Mouse (Mus musculus): ENCODE measurements around the gene Atp5j2. TPM values are rescaled to one million over a fixed set of nuclear protein-coding genes. Genes with fewer than 3 reads are reported as not detected.

The Atp5j2 gene
- total and polyA plus RNA-seq, 2 experiments from 2014 or later = 139 to 634 TPM

- TF ChIP-seq CTCF (IDR thresholded peaks at IDR 0.05) = no peak
- no peaks in the 10 kb centered on the region for H3K9me3 ChIP-seq (ENCODE audit: low read length)
- DNase-seq (ENCODE audit: low spot score) = no peak
- H3K9ac ChIP-seq (replicated peaks; ENCODE audit: low read length, poor library complexity, severe bottlenecking) = no peak overlapping the region
- H3K4me1 ChIP-seq (ENCODE audit: insufficient read depth, low read length) = no peaks in the 10 kb centered on the region
- H3K4me2 ChIP-seq (ENCODE audit: low read depth, low read length, poor library complexity, severe bottlenecking) = no peak overlapping the region
- H3K36me3 ChIP-seq (ENCODE audit: insufficient read depth, low read length) = peaks cover 10% of the 10 kb centered on the region
- no peak for ATAC-seq (ENCODE audit: low FRiP score)
- no peaks in the 10 kb centered on the region for H3K27me3 ChIP-seq (ENCODE audit: insufficient read depth, low read length)
- no peak overlapping the region for H3K4me3 ChIP-seq (ENCODE audit: low read depth, low read length)
- H3K27ac ChIP-seq (ENCODE audit: low read depth, low read length) = no peak overlapping the region
- WGBS = 62% methylated on average over 2 of the region's 2 CpGs
Observed at GRCm38 (mm10) chr5:145226453-145226852, 34.6 kb upstream of the Atp5j2 start.

- H3K4me1 ChIP-seq (ENCODE audit: insufficient read depth, low read length) = no peaks in the 10 kb centered on the region
- peaks cover 33% of the 10 kb centered on the region for H3K36me3 ChIP-seq (ENCODE audit: insufficient read depth, low read length)
- H3K4me3 ChIP-seq (ENCODE audit: low read depth, low read length) = no peak overlapping the region
- H3K4me2 ChIP-seq (ENCODE audit: low read depth, low read length, poor library complexity, severe bottlenecking) = no peak overlapping the region
- ATAC-seq (ENCODE audit: low FRiP score) (no peak), DNase-seq (ENCODE audit: low spot score) (no peak)
- WGBS = 88% methylated on average over 12 of the region's 12 CpGs
- no peaks in the 10 kb centered on the region for H3K9me3 ChIP-seq (ENCODE audit: low read length)
- H3K9ac ChIP-seq (replicated peaks; ENCODE audit: low read length, poor library complexity, severe bottlenecking) = no peak overlapping the region
- no peak for TF ChIP-seq CTCF (IDR thresholded peaks at IDR 0.05)
- H3K27me3 ChIP-seq (ENCODE audit: insufficient read depth, low read length) = no peaks in the 10 kb centered on the region
- H3K27ac ChIP-seq (ENCODE audit: low read depth, low read length) = no peak overlapping the region
Observed at GRCm38 (mm10) chr5:145223395-145223794, 31.5 kb upstream of the Atp5j2 start.

- no peak for TF ChIP-seq CTCF (IDR thresholded peaks at IDR 0.05)
- ATAC-seq (ENCODE audit: low FRiP score) = no peak
Observed at GRCm38 (mm10) chr5:145222840-145223239, 31.0 kb upstream of the Atp5j2 start.

GRCm38 (mm10) chr5:145219981-145220380, 28.1 kb upstream of the Atp5j2 start:
- peaks cover 43% of the 10 kb centered on the region for H3K36me3 ChIP-seq (ENCODE audit: insufficient read depth, low read length)

More at GRCm38 (mm10) chr5:145222840-145223239, 31.0 kb upstream of the Atp5j2 start:
- Histone ChIP-seq H3K4me3 (ENCODE audit: low read depth, low read length) (no peak overlapping the region), H3K9me3 (ENCODE audit: low read length) (no peaks in the 10 kb centered on the region), H3K4me1 (ENCODE audit: insufficient read depth, low read length) (no peaks in the 10 kb centered on the region), H3K36me3 (ENCODE audit: insufficient read depth, low read length) (peaks cover 38% of the 10 kb centered on the region), H3K9ac (replicated peaks; ENCODE audit: low read length, poor library complexity, severe bottlenecking) (no peak overlapping the region), H3K27ac (ENCODE audit: low read depth, low read length) (no peak overlapping the region), H3K4me2 (ENCODE audit: low read depth, low read length, poor library complexity, severe bottlenecking) (no peak overlapping the region), H3K27me3 (ENCODE audit: insufficient read depth, low read length) (no peaks in the 10 kb centered on the region)
- 87% methylated on average over 5 of the region's 5 CpGs for WGBS
- DNase-seq (ENCODE audit: low spot score) = no peak

GRCm38 (mm10) chr5:145218671-145219070, 26.8 kb upstream of the Atp5j2 start:
- Histone ChIP-seq H3K36me3 (ENCODE audit: insufficient read depth, low read length) (peaks cover 47% of the 10 kb centered on the region), H3K27ac (ENCODE audit: low read depth, low read length) (no peak overlapping the region)
- no peak for ATAC-seq (ENCODE audit: low FRiP score)

More at GRCm38 (mm10) chr5:145219981-145220380, 28.1 kb upstream of the Atp5j2 start:
- H3K4me3 ChIP-seq (ENCODE audit: low read depth, low read length) = no peak overlapping the region
- H3K4me1 ChIP-seq (ENCODE audit: insufficient read depth, low read length) = no peaks in the 10 kb centered on the region
- no peak overlapping the region for H3K27ac ChIP-seq (ENCODE audit: low read depth, low read length)
- TF ChIP-seq CTCF (IDR thresholded peaks at IDR 0.05) = no peak
- DNase-seq (ENCODE audit: low spot score) (no peak), ATAC-seq (ENCODE audit: low FRiP score) (no peak)
- H3K9me3 ChIP-seq (ENCODE audit: low read length) = no peaks in the 10 kb centered on the region
- 96% methylated on average over 8 of the region's 8 CpGs for WGBS
- H3K27me3 ChIP-seq (ENCODE audit: insufficient read depth, low read length) = no peaks in the 10 kb centered on the region
- no peak overlapping the region for H3K9ac ChIP-seq (replicated peaks; ENCODE audit: low read length, poor library complexity, severe bottlenecking)
- H3K4me2 ChIP-seq (ENCODE audit: low read depth, low read length, poor library complexity, severe bottlenecking) = no peak overlapping the region

GRCm38 (mm10) chr5:145218206-145218605, 26.3 kb upstream of the Atp5j2 start:
- Histone ChIP-seq H3K9ac (replicated peaks; ENCODE audit: low read length, poor library complexity, severe bottlenecking) (no peak overlapping the region), H3K27ac (ENCODE audit: low read depth, low read length) (no peak overlapping the region), H3K4me3 (ENCODE audit: low read depth, low read length) (no peak overlapping the region), H3K4me2 (ENCODE audit: low read depth, low read length, poor library complexity, severe bottlenecking) (no peak overlapping the region), H3K27me3 (ENCODE audit: insufficient read depth, low read length) (no peaks in the 10 kb centered on the region), H3K36me3 (ENCODE audit: insufficient read depth, low read length) (peaks cover 49% of the 10 kb centered on the region), H3K4me1 (ENCODE audit: insufficient read depth, low read length) (no peaks in the 10 kb centered on the region), H3K9me3 (ENCODE audit: low read length) (no peaks in the 10 kb centered on the region)
- 97% methylated on average over 21 of the region's 21 CpGs for WGBS
- ATAC-seq (ENCODE audit: low FRiP score) (no peak), DNase-seq (ENCODE audit: low spot score) (no peak)
- TF ChIP-seq CTCF (IDR thresholded peaks at IDR 0.05) = no peak

More at GRCm38 (mm10) chr5:145218671-145219070, 26.8 kb upstream of the Atp5j2 start:
- Histone ChIP-seq H3K9ac (replicated peaks; ENCODE audit: low read length, poor library complexity, severe bottlenecking) (no peak overlapping the region), H3K4me1 (ENCODE audit: insufficient read depth, low read length) (no peaks in the 10 kb centered on the region), H3K9me3 (ENCODE audit: low read length) (no peaks in the 10 kb centered on the region), H3K4me3 (ENCODE audit: low read depth, low read length) (no peak overlapping the region), H3K4me2 (ENCODE audit: low read depth, low read length, poor library complexity, severe bottlenecking) (no peak overlapping the region), H3K27me3 (ENCODE audit: insufficient read depth, low read length) (no peaks in the 10 kb centered on the region)
- no peak for TF ChIP-seq CTCF (IDR thresholded peaks at IDR 0.05)
- DNase-seq (ENCODE audit: low spot score) = no peak
- 95% methylated on average over 20 of the region's 20 CpGs for WGBS

Data from midbrain, postnatal 0 days (tissue).